Mouse (Mus musculus) left cerebral cortex, adult 18-20 months (tissue): ENCODE data around the gene Cyp26b1. TPM values are rescaled to one million over a fixed set of nuclear protein-coding genes. Genes with fewer than 3 reads are reported as not detected.
"Not testable (repeated sequence)": the region's sequence is repeated elsewhere in the genome, so short reads cannot be mapped to it uniquely, and the experiment has no call there.

Experiments used
- DNase-seq, 2 experiments: peaks; one replicate each; pipeline ENCODE4 v3.0.0; 2021 to 2022; ENCODE audit warnings: low spot score in 2 of 2, mixed read lengths in 1 of 2
- long read RNA-seq, 2 experiments: library from polyadenylated mRNA; stranded (forward); transcript quantifications; one replicate each; pipeline ENCODE4 v2.0.0; 2021
- total RNA-seq, 2 experiments: library from RNA; stranded (reverse); gene quantifications; 2 replicates each; pipeline ENCODE4 v1.2.3; 2021

Cyp26b1 gene
- total RNA-seq = 10 to 100 TPM in 1 of 2 experiments, 1 to 10 TPM in 1; 5.9 to 10.2 TPM
- long read RNA-seq, experiment 1, full-length matches to known transcripts = 1 of 8 reads
- long read RNA-seq, experiment 1, partial matches to known transcripts = 0 of 8 reads
- long read RNA-seq, experiment 1, other reads (novel, unspliced or antisense) = 7 of 8 reads
- long read RNA-seq, experiment 2, full-length matches to known transcripts = 1 of 2 reads
- long read RNA-seq, experiment 2, partial matches to known transcripts = 0 of 2 reads
- long read RNA-seq, experiment 2, other reads (novel, unspliced or antisense) = 1 of 2 reads

DNA sequence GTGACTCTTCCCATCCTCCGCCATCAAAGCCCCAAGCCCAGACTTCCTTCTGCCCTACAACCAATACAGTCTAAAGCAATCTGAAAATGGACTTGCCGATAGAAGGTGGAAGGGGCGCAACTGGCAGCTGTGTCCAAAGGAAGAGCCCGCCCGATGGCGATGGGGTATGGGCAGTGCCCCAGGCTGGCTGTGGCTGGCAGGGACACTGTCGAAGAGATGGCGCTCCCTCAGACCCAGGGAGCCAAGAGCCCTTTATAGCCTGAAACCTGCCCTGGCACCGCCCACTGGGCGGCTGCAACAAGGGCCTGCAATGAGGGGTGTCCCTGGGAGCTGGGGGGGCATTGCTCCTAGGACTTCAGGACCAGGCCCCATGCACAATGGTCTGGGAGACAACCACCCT is at the start of gene Cyp26b1:
Gene Cyp26b1 (minus strand): TSS at position 216 of the 400 bp plus-strand sequence.
- DNase-seq = no peak

GRCm38 (mm10) chr6:84641062-84641431 is 47.3 kb upstream of the Cyp26b1 start:
- DNase-seq = no peak

DNA sequence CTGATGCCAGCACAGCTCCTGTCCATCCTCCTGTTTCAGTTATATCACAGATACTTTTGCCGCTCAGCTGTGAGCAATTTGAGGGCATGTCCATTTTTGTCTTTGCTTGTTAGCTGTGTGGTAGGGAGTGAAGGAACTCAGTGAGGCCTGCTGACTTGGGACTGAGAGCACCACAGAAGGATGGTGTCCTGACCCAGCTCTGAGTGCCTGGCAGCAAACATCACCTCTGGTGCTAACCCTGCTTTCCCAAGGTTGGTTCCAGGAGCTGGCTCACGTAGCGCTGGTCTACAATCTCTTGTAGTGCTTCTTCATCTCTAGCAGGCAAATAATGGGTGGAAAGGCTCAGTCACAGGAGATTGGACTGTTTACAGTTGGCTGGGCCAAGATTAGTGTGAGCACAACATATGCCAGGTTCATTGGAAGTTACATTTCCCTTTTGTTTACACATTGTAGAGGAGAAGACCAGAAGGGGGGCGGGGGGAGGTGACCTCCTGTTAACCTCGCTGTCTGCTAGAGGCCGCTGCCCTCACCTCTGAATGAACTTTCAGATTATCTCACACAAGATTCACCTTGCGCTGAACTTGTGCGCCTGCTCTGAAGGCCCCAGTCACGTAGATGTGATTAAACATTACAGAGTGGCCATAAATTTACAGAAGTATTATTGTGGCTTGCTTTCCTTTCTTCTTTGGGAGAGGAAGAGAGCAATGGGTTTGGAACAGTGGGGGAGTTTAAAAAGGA is 46.8 kb upstream of the Cyp26b1 start:
- DNase-seq = no peak

DNA sequence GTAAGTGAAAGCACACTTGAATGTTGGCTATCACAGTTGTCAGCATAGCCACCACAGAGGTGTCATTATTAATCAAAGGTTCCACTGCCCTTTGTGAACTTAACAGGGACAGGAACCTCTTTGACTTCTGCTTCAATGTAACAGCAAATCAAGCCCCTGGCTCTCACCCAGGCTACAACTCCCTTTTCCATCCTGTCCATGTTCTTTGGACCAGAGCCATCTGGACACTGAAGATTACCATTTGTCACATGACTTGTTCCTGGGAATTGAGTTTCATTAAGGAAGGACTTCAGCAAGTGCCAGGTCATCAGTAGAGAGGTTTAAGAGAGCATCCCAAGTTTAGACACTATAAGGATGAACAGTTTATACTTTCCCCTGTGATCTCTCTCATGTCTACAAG is 44.5 kb upstream of the Cyp26b1 start:
- DNase-seq = no peak

GRCm38 (mm10) chr6:84631588-84631987 is 37.9 kb upstream of the Cyp26b1 start:
- no peak for DNase-seq

- DNase-seq = no peak
These were observed 36.6 kb upstream of the Cyp26b1 start for GRCm38 (mm10) chr6:84630276-84630675.

- DNase-seq = no peak
These were observed 35.1 kb upstream of the Cyp26b1 start for GRCm38 (mm10) chr6:84628831-84629230.

DNA sequence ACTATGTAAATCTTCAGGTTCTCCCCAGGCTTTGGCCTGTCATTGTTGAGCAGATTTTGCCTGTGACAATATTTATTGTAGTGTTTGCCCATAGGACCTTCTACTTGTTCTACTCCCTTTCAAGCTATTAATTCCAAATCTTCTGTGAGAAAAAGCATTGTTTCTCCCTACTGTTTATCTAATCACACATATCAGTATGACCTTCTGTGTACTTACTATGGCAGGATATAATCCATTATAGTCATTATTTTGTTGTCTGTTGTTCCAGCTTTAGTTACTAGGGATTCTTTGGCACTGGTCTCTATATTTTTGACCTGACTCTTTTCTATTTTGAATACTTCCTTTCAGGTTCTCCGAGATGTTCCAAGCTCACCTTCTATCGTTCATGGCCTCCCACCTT is 32.7 kb upstream of the Cyp26b1 start:
- DNase-seq = no peak

DNA sequence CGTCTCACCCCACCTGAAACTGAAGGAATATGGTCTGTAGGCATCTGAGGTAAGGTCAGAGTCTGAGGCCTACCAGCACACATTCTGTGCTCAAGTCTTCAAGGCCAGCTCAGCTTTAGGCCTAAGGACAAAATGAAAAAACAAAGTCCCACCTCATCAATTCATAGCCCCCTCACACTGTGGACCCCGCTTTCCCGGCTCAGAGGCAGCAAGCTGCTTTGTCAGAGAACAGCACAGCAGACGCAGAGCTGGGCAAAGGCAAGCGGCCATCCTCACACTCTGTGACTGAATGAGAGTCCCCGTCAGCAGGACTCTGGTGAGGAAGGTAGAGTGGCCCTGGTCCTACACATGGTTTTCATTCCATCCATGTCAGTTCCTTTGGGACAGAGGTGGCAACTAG is 25.5 kb upstream of the Cyp26b1 start:
- DNase-seq = no peak

GRCm38 (mm10) chr6:84617051-84617450 is 23.3 kb upstream of the Cyp26b1 start:
- DNase-seq = no peak

GRCm38 (mm10) chr6:84616586-84616985 is 22.9 kb upstream of the Cyp26b1 start:
- no peak for DNase-seq

GRCm38 (mm10) chr6:84613561-84613960 is 19.9 kb upstream of the Cyp26b1 start:
- no peak for DNase-seq

DNA sequence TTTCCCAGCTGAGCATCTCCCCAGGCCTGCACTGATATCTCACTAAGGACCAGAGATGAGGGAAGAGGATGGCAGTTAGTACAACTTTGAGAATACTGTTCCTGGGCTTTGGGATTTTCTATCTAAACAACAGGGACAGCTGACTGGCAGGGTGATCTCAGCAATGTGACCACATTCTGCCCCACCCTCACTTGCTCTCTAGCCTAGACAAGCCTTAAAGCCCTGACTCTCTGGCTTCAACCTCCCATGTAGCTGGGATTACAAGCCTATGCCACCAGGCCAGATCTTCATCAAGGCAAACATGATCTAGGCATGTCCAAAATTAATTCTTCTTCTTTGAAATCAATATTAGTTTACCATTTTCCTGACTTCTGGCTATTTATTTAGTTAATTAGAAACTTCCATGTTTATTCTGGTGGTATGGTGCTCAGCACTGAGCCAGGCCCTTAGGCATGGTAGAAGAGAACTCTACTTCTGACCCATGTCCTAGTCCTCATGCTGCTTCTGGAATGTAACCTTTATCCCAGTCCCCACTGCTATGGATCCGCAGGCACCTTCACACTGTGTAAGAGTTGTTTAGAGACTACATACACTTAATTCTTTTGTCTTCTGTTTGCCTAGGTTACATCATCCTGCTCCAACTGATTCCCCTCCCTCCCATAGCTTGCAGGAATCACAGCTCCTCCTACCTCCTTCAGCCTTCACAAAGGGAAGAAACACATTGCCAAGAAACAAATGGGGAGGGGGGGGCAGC is 7.6 kb upstream of the Cyp26b1 start:
- no peak for DNase-seq

- not testable (repeated sequence) for DNase-seq
These were observed 5.6 kb upstream of the Cyp26b1 start for GRCm38 (mm10) chr6:84599296-84599695.

GRCm38 (mm10) chr6:84598725-84599124 is 5.0 kb upstream of the Cyp26b1 start:
- DNase-seq = no peak

DNA sequence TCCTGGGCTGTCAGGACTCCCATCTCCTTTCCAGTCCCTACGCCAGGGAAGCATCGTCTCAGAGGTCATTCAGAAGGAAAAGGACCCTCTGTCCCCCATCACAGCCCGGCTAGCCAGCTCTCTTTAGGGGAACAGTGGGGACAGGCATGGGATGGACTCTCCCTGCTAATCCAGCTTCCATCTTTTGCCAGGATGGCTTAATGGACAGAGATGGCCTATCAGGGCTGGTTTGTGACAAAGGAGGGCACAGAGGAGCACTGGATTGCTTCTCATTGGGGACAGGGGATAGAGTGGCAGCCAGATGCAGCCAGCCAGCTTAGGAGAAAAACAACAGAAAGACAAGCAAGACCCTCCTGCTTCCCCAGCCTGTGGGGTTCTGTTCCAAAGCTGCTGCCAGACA is 918 bp upstream of the Cyp26b1 start:
- no peak for DNase-seq

DNA sequence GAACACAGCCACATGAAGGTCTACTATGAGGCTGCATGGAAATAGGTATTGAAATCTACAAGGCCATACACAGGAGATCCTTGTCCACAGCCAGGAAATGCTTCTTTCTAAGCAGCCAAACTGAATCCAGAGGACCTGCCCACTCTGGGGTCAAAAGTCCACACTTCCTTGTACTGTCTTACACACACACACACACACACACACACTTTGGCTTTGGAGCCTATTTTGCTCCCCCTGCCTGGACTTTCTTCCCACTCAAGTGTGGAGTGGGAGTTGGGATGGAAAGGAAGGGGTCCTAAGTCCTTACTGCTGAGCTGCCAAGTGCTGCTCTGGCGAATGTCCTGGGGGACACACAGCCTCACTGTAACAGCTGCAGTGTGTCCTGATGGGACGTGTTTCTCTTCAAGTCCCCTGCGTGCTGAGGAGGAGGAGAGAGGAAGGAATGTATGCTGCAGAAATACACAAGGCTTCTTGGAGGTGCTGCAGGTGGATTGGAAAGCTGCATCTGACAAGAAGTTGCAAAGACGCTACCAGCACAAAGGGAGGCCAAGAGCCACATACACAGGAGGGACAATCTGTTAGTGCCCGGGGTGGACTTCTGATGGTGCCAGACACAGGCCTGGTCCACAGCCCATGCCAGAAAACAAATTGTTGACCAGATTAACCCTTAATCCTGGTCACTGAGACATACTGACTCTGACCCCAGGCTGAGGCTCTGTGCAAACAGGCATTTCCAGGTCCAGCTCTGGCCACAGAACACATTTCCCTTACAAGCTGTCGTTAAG is 2.6 kb downstream of the Cyp26b1 start:
- no peak for DNase-seq

DNA sequence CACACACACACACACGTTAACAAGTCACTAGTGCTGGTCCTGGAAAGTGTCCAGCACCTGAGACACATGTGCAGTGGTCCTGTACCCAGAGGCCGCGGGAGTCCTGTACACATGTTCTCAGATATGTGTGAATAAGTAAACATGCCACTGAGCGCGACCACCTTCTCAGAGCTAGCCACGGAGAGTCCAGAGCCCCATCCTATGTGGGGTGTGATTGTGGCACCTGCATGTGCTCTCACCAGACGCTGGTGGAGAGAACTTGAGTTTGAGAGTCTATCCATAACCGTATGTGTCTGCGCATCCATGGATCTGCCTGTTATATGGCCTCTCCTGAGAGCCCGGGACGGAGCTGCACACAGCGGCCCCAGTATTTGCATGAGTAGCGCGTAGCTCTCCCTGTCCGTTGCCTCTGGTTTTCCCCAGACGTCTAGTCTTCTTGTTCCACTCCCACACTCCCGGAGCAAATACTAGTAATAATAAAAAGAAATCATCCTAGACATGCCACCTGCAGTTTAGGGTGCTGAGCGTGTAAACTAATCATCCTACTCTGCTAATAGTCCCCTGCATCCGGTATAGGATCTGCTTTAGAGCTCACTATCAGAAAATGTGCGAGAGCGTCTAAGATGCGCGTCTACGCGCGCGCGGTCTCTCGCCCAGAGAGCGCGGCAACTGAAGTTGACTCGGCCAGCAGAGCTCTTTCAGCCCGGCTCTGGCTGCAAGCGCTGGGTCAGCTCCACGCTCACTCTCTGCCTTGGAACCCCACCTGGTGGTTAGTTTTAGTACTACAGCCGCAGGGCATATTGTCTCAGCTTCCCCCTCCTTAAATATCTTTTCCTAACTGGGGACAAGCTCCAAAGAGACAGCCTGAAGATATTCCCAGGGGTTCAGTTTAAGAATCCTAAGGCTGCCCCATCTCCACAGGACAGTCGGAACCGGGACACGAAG is 3.7 kb downstream of the Cyp26b1 start:
- peak; percentile 85 to 94 for DNase-seq

DNA sequence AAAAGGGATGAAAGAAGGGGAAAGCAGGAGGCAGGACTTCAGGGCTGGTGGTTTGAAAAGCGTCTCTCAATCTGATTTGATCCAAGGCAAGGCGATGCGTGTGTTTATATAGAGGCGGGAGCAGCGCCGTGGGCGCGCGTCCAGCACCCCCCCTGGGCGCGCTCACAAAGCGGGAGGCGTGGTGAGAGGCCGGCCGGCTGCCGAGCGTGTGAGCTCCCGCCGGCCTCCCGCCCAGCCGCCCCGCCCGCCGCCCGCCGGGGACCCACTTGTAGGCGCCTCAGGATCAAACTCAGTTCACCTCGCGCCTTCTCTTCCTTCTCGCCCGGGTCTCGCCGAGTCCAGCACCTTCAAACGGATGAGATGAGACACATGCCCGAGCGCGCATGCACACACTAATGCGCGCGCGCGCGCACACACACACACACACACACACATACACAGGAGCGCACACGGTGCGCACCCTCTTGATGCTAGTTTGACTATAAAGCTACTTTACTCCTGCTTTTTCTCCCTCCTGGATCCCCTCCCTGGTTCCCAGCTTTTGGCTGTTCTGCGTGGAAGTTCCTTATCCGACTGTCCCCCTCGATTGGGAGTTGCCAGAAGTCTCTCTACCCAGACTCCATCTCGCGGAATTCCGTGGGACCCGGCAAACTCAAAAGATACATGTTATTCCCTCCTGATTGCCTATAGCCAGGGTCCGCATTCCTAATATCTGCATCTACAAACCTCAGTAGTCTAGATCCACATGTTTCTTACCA is 4.6 kb downstream of the Cyp26b1 start:
- DNase-seq = no peak
